Mouse (Mus musculus) embryo, embryonic 11.5 days (tissue): ENCODE data around the gene Slc22a18.
A peak's percentile ranks its signal among the peaks of the same experiment; 100 is the strongest.

ENCODE experiments used
- DNase-seq: peaks from one replicate; pipeline ENCODE4 v3.0.0-alpha.2; 2012; ENCODE audit warnings: low read depth, low spot score

Gene Slc22a18

GRCm38 (mm10) chr7:143462516-143462915 is 11.0 kb upstream of the Slc22a18 start:
- no peak for DNase-seq

DNA sequence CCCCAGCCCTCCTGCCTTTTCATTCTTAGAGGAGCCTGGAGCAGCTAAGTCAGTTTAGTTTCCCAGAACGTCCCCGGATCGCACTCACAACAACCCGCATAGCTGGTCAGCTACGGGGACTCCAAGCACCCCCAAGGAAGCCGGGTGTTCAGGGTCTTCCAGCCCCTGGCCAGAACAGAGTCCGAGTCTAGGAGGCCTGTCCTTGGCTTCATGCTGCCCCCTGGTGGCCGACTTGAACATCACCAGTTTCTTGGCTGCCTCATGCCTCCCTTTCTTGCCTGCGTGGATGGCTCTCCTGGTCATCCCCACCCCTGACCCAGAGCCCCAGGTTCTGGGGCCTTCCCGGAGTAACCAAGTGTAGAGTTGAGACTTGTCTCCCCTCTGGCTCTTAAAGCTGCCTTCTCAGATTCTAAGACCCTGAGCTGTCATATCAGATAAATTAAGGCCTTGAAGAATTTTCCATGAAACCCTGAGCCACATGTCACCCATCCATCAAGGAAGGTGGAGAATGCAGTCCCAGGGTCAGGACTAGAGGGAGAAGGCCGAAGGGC is 9.6 kb upstream of the Slc22a18 start:
- DNase-seq = peak; percentile 75

GRCm38 (mm10) chr7:143464811-143465560 is 8.6 kb upstream of the Slc22a18 start:
- peak; percentile 69 for DNase-seq

- DNase-seq = peak; percentile 71
Measured at GRCm38 (mm10) chr7:143466099-143466677, 7.3 kb upstream of the Slc22a18 start.

GRCm38 (mm10) chr7:143467714-143468113 is 5.8 kb upstream of the Slc22a18 start:
- no peak for DNase-seq

GRCm38 (mm10) chr7:143469946-143470345 is 3.6 kb upstream of the Slc22a18 start:
- no peak for DNase-seq

GRCm38 (mm10) chr7:143474811-143475210 is 1.3 kb downstream of the Slc22a18 start:
- no peak for DNase-seq

GRCm38 (mm10) chr7:143475876-143476275 is 2.3 kb downstream of the Slc22a18 start:
- no peak for DNase-seq

GRCm38 (mm10) chr7:143476702-143477335 is 3.3 kb downstream of the Slc22a18 start:
- DNase-seq = no peak

DNA sequence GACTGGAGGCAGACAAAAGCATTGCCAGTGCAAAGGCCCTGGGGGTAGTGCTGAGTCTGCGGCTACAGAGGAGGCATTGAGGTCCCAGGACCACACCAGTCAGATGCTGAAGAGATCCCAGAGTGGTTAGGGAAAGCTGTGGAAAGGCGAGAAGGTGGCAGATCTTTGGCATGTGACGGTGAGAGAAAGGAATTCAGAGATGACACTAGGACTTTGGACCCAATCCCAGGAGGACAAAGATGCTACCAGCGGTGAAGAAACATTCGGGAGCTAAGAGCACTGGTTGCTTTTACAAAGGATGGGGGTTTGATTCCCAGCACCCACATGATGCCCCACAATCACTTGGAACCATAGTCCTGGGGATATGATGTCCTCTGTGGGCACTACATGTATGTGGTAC is 4.3 kb downstream of the Slc22a18 start:
- no peak for DNase-seq

- no peak for DNase-seq
Measured at GRCm38 (mm10) chr7:143480498-143480897, 7.0 kb downstream of the Slc22a18 start.

GRCm38 (mm10) chr7:143481806-143482387 is 8.4 kb downstream of the Slc22a18 start:
- DNase-seq = no peak

DNA sequence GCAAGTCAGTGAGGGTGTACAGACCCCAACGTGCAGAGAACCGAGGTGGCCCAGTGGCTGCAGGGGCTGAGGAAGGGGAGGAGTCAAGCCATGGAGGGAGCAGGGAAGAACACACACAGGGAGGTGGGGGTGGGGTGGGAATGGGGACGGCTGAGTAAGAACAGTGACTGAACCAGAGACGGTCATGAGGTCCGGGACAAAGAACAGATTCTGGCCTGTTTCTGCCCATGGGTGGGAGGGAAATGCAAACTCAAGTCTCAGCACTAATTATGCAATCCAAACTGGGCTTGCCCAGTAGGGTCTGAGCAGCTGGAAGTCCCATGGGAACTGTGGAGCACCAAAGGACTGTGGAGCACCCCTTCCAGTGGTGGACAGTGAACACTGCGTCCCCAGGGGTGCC is 9.0 kb downstream of the Slc22a18 start:
- no peak for DNase-seq

GRCm38 (mm10) chr7:143489735-143490134 is 16.2 kb downstream of the Slc22a18 start:
- no peak for DNase-seq

GRCm38 (mm10) chr7:143493616-143494126 is 20.1 kb downstream of the Slc22a18 start:
- no peak for DNase-seq

DNA sequence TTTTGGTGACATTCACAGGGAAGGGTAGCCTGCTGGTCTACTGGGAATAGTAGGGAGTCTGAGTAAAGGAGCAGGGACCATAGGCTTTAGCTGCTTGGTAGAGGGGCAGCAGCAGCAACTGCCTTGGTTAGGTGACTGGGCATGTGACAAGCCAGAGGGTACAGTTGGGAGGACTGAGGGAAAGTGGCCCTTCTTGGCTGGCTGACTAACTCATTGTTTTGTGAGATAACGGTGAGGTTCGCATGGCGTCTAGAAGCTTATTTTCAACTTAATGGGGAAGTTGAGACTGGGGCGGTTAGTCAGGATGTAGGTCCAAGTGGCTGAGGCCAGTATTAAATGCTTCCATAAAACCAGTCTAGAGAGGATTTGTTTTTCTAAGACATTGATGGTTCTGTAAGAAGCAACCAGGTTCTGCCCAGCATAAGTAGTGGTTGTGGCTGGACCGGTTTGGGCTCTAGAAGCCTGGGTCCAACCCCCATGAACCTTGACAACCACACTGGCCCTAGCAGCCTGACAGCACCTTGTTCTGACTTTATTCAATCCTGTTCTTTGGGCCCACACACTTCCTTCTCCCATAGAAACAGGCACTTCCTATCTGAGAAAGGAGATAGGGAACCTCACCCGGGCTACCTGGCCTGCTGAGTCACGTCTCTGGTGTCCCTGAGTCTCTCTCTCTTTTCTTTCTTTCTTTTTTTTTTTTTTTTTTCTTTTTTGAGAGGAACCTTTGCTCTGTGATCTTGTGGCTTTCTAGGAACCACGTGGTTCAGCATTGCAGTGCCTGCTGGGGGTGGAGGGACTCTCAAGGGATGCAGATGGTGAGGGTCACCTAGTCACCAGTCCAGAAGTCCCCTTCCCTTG is 21.8 kb downstream of the Slc22a18 start:
- DNase-seq = no peak

GRCm38 (mm10) chr7:143498584-143498983 is 25.0 kb downstream of the Slc22a18 start:
- DNase-seq = no peak

GRCm38 (mm10) chr7:143500912-143501311 is 27.4 kb downstream of the Slc22a18 start:
- no peak for DNase-seq

DNA sequence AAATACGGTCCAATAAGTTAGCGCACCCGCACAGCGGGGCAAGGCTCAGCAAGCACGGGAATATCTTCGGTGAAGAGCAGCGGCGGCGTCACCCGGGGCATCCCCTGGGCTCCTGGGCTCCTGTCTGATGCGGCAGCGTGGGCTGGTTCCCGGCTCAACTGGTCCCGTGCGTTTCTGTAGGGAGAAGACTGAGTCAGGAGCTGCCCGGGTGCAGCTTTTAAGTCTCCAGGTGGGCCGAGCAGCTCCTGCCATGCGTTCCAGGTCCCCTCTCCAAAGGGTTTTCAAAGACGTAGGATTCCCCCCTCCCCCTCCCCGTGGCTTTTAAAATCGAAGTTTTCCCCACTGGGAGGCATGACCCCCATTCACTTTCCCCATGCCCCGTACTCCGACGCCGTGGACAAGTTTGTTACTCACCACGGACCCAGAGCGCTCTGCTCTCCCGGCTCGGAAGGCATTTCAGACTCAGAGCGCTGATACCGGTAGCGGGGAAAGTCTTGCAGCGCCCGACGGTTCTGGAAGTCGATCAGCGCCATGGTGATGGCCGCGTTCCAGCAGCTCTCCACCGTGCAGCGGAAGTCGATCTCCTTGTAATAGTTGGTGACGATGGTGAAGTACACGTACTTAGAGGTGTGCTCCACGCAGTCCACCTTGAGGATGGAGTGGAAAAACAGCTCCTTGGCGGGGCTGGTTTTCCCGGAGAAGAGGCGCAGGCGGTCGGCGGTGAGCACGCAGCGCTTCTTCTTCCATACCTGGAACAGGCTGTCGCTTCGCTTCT is 28.3 kb downstream of the Slc22a18 start:
- no peak for DNase-seq
